Mouse (Mus musculus): Measurements from ENCODE around the gene Slc12a5.
A peak's percentile ranks its signal among the peaks of the same experiment; 100 is the strongest.

Gene Slc12a5

GRCm38 (mm10) chr2:164960716-164961441, at the start of gene Slc12a5:
Slc12a5 (plus strand) TSS chr2:164960802.
- peak; percentile 77 for DNase-seq (ENCODE audit: low read depth, low spot score)

GRCm38 (mm10) chr2:164911086-164912048, 49.2 kb upstream of the Slc12a5 start, which contains the start of gene Zfp335:
Zfp335 (minus strand) TSS chr2:164911757.
- peak; percentile 98 for DNase-seq (ENCODE audit: low read depth, low spot score)

DNA sequence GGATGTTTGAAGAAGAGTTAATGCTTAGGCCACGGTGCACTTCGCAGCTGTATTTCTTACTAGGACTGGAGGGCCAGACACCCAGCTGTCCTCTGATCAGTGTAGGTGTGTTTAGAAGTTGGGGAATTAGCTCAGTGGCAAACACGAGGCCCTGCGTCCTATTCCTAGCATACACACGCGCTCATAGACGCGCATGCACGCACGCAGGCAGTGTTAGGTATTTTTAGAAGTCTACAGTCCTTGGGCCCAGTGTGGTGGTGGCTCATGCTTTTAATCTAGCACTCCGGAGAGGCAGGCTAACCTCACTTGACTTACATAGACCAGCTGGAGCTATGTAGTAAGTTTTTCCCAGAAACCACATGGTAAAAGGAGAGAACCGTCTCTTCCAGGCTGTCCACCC, 48.5 kb upstream of the Slc12a5 start:
- no peak for DNase-seq (ENCODE audit: low read depth, low spot score)

GRCm38 (mm10) chr2:164912749-164913427, 47.7 kb upstream of the Slc12a5 start:
- no peak for DNase-seq (ENCODE audit: low read depth, low spot score)

GRCm38 (mm10) chr2:164913428-164913786, 47.2 kb upstream of the Slc12a5 start:
- peak; percentile 72 for DNase-seq (ENCODE audit: low read depth, low spot score)

DNA sequence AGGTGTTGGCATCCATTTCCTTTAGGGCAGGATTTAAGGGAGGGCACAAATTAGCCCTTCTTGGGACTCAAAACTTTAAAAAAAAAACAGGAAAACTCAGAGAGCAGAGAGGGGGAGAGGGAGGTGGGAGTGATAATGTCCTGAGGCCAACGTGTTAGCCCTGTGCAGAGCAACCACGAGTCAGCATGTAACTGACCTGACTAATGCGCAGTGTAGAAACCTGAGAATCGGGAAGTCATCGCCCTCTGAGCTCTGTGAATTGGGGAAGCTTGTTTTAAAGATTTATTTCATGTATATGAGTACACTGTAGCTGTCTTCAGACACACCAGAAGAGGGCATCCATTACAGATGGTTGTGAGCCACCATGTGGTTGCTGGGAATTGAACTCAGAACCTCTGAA, 43.8 kb upstream of the Slc12a5 start:
- no peak for DNase-seq (ENCODE audit: low read depth, low spot score)

GRCm38 (mm10) chr2:164917371-164917770, 43.2 kb upstream of the Slc12a5 start:
- DNase-seq (ENCODE audit: low read depth, low spot score), result peak; percentile 81

DNA sequence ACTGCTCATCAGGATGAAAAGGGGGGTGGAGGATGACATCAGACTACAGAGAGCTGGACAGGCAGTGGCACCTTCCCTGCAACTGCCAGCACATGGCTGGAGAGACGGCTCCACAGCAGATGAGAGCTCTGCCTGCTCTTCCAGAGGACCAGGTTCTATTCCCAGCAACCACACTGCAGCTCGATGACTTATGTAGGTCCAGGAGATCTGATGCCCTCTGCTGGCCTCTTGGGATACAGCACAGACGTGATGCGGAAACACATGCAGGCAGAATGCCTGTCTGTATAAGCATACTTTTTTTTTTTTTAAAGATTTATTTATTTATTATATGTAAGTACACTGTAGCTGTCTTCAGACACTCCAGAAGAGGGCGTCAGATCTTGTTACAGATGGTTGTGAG, 42.3 kb upstream of the Slc12a5 start:
- peak; percentile 82 for DNase-seq (ENCODE audit: low read depth, low spot score)

- DNase-seq (ENCODE audit: low read depth, low spot score), result no peak
These were observed 38.6 kb upstream of the Slc12a5 start for GRCm38 (mm10) chr2:164921984-164922383.

DNA sequence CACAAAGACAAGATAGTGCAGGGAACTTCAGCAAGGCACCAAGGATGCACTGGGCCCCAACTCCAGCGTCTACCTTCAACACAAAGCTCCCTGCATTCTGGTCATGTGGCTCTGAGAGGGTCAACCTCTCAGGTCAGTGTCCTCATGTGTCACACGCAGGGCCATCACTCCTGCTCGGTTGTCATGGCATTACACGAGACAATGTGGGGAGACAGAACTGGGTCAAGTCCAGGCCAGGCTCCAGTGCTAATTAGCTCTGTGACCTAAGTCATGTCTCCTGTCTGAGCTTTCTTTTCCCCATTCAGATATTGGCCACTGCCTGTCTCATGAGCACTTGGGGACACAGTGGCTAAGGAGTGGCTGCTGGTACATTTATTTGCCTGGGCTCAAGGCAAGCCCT, 37.3 kb upstream of the Slc12a5 start:
- no peak for DNase-seq (ENCODE audit: low read depth, low spot score)

- DNase-seq (ENCODE audit: low read depth, low spot score), result peak; percentile 83
These were observed 36.3 kb upstream of the Slc12a5 start for GRCm38 (mm10) chr2:164924100-164924857.

DNA sequence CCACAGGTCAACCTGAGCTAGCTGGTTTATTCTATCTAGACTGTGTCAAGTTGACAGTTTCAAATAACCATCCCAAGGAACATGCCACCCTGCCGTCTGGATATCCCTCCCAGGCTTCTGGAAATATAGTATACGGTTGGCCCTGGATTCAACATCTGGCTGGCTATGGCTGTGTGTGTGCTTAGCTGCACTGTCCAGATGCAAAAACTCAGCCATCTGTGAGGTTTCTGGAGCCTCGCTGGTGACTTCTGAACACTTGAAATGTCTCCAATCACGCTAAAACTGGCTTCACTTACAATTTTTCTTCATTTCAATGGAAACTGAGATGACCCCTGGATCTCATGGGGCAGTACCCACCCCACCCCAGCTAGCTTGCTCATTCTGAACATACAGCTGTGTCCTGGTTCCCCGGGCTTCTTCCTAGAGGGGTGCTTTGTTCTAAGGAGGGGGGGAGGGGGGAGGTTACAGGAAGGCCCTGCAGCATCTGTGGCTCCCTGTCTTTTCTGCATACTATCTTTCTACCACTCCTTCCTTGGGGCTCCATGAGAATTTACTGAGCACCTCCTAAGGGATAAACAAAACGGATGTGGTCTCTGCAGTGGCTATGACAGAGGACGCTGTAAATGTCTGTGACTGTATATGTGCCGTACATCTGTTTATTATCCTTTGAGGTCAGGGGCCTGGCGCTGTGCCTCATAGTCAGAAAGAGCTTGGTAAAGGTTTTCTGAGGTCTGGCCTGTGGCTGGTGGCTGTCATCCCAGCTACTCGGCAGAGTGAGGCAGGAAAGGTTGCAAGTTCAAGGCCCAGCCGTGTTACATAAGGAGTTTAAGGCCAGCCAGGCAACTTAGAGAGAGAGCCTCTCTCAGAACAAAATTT, 29.7 kb upstream of the Slc12a5 start:
- no peak for DNase-seq (ENCODE audit: low read depth, low spot score)

GRCm38 (mm10) chr2:164933534-164933933, 27.1 kb upstream of the Slc12a5 start:
- DNase-seq (ENCODE audit: low read depth, low spot score), result no peak

- DNase-seq (ENCODE audit: low read depth, low spot score), result no peak
These were observed 24.6 kb upstream of the Slc12a5 start for GRCm38 (mm10) chr2:164935991-164936390.

GRCm38 (mm10) chr2:164938146-164939091, 22.2 kb upstream of the Slc12a5 start:
- peak; percentile 94 for DNase-seq (ENCODE audit: low read depth, low spot score)

- DNase-seq (ENCODE audit: low read depth, low spot score), result no peak
These were observed 21.5 kb upstream of the Slc12a5 start for GRCm38 (mm10) chr2:164939106-164939505.

DNA sequence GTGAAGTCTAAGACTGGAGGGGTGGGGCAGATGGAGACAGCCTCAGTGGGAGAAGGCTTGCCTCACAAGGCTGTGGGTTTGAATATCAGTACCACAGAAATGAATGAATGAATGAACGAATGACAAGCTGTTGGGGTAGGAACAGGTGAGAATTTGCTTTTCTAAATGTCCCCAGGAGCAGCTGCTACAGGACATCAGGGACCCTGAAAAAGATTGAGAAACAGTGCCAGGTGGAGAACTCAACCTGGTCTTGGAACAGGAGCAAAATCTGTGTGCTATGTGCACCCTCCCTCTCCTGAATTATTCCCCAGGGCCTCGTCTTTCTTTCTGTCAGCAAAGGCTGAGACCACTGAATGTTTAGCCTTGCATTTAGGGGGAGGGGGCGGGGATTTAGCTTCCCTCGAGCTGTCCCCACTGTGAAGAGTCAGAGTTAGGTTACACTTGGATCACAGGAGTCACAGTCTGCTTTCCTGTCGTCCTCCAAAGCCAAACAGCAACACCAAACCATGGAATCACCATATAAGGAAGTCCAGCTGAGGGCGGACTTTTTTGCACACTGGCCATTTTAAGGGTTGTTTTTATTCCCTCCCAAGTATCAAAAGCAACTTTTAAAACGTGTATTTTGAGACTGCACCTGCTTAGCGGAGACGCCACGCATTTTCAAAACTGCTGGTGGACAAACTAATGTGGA, 20.3 kb upstream of the Slc12a5 start, which contains the start of gene Mmp9:
TSS of gene Mmp9 (plus strand) at position 641 of the 691 bp plus-strand sequence.
- DNase-seq (ENCODE audit: low read depth, low spot score), result no peak

GRCm38 (mm10) chr2:164942692-164943290, 17.8 kb upstream of the Slc12a5 start:
- peak; percentile 78 for DNase-seq (ENCODE audit: low read depth, low spot score)

Data from ZHBTc4 (cell line).